Comparison of ENCODE assay signal across 8 mouse cellular contexts in genomic region chr9:21630673-21631072, GRCm38 (mm10). TPM values are rescaled to one million over a fixed set of nuclear protein-coding genes. Genes with fewer than 3 reads are reported as not detected.
A peak's percentile ranks its signal among the peaks of the same experiment; 100 is the strongest.
DNase-seq lines count a peak whose midpoint lies in the region; ATAC-seq and TF ChIP-seq lines count a peak whose summit lies in the region.

No protein-coding gene starts in this region.

- no peak overlapping the region for H3K9ac ChIP-seq in midbrain, embryonic 11.5 days (ENCODE audit: low read length)
- no peak overlapping the region for H3K9ac ChIP-seq in midbrain, embryonic 16.5 days (ENCODE audit: low read depth, low read length)

- TF ChIP-seq POLR2A in thymus, adult 2 months (IDR thresholded peaks at IDR 0.05; ENCODE audit: control insufficient read depth, extremely low read depth, insufficient read depth, low read length, poor library complexity): no peak

- H3K4me1 ChIP-seq in midbrain, embryonic 11.5 days (ENCODE audit: control insufficient read depth, insufficient read depth, low read length): no peaks in the 10 kb centered on the region
- H3K4me1 ChIP-seq in midbrain, embryonic 16.5 days (ENCODE audit: control insufficient read depth, insufficient read depth, low read length): no peaks in the 10 kb centered on the region
- H3K4me1 ChIP-seq in thymus, adult 2 months (replicated peaks; ENCODE audit: control insufficient read depth, insufficient read depth, low read length): peaks cover 9% of the 10 kb centered on the region

- H3K27ac ChIP-seq in midbrain, embryonic 11.5 days (ENCODE audit: low read depth, low read length): no peak overlapping the region
- H3K27ac ChIP-seq in midbrain, embryonic 16.5 days (ENCODE audit: low read length): no peak overlapping the region
- H3K27ac ChIP-seq in thymus, adult 2 months (ENCODE audit: control insufficient read depth, insufficient read depth, low read length): no peak overlapping the region

- no peak overlapping the region for H3K4me3 ChIP-seq in midbrain, embryonic 11.5 days (ENCODE audit: low read depth, low read length)
- no peak overlapping the region for H3K4me3 ChIP-seq in midbrain, embryonic 16.5 days (ENCODE audit: low read depth, low read length)
- H3K4me3 ChIP-seq in thymus, adult 2 months (ENCODE audit: control insufficient read depth, insufficient read depth, low read length): no peak overlapping the region

- WGBS in midbrain, embryonic 11.5 days: 89% methylated on average over 3 of the region's 3 CpGs
- 82% methylated on average over 3 of the region's 3 CpGs for WGBS in midbrain, embryonic 16.5 days
- whole genome bisulfite sequencing in thymus, adult 2 months: 67% methylated on average over 3 of the region's 3 CpGs

- no peak for TF ChIP-seq CTCF in thymus, adult 2 months (IDR thresholded peaks at IDR 0.05; ENCODE audit: borderline replicate concordance, control insufficient read depth, extremely low read depth, insufficient read depth, low read length, poor library complexity)

- H3K9me3 ChIP-seq in midbrain, embryonic 11.5 days (ENCODE audit: control insufficient read depth, low read length): no peaks in the 10 kb centered on the region
- H3K9me3 ChIP-seq in midbrain, embryonic 16.5 days (replicated peaks; ENCODE audit: control insufficient read depth, low read length, poor library complexity, severe bottlenecking): no peaks in the 10 kb centered on the region

- no peaks in the 10 kb centered on the region for H3K27me3 ChIP-seq in midbrain, embryonic 11.5 days (ENCODE audit: control insufficient read depth, insufficient read depth, low read length)
- H3K27me3 ChIP-seq in midbrain, embryonic 16.5 days (ENCODE audit: control insufficient read depth, insufficient read depth, low read depth, low read length): no peaks in the 10 kb centered on the region
- no peaks in the 10 kb centered on the region for H3K27me3 ChIP-seq in thymus, adult 2 months (ENCODE audit: control insufficient read depth, insufficient read depth, low read length)

- peak; percentile 46 to 75 for DNase-seq in adrenal gland, adult (ENCODE audit: inconsistent age in 2 of 2, low spot score in 1 of 2)
- no peak for DNase-seq in adrenal gland, adult 8-10 months
- DNase-seq in midbrain, embryonic 11.5 days (ENCODE audit: low spot score, missing footprints): peak; percentile 88
- peak; percentile 81 for DNase-seq in cerebellum, adult 9-10 months
- DNase-seq in induced T-regulatory cell, adult 2 months (ENCODE audit: low read depth): peak; percentile 69
- DNase-seq in lung, postnatal 10 days: peak; percentile 74
- DNase-seq in thymus, adult 2 months: peak; percentile 67

- no peak overlapping the region for H3K4me2 ChIP-seq in midbrain, embryonic 11.5 days
- no peak overlapping the region for H3K4me2 ChIP-seq in midbrain, embryonic 16.5 days (ENCODE audit: low read length)

- no peak for ATAC-seq in midbrain, embryonic 11.5 days (ENCODE audit: low FRiP score)
- no peak for ATAC-seq in midbrain, embryonic 16.5 days

- H3K36me3 ChIP-seq in midbrain, embryonic 11.5 days (ENCODE audit: control insufficient read depth, insufficient read depth, low read length): peaks cover 3% of the 10 kb centered on the region; the same call in 1 of the 2 replicates
- peaks cover 9% of the 10 kb centered on the region for H3K36me3 ChIP-seq in midbrain, embryonic 16.5 days (ENCODE audit: control insufficient read depth, insufficient read depth, low read length)
- peaks cover 30% of the 10 kb centered on the region for H3K36me3 ChIP-seq in thymus, adult 2 months (ENCODE audit: control insufficient read depth, insufficient read depth, low read length)

RNA-seq across cellular contexts. Expression of gene Smarca4, which starts 14.7 kb away (rescaled TPM):
- total RNA-seq in adrenal gland, adult 8-10 months (2022): 10 to 100 TPM; 78.6 to 92.0 (median 80.9) TPM
- 126 and 136 TPM in 2 replicates for polyA plus RNA-seq in midbrain, embryonic 11.5 days (2014; fragmentation: Nextera tagmentation; extraction: Ambion mirVana)
- 129 and 137 TPM in 2 replicates for polyA plus RNA-seq in midbrain, embryonic 16.5 days (2015; fragmentation: Nextera tagmentation; extraction: Ambion mirVana)
- polyA plus RNA-seq in thymus, adult 2 months (2012; rRNA removed): 156 and 191 TPM in 2 replicates

RNA-seq across cellular contexts. Expression of gene Yipf2, which starts 38.0 kb away (rescaled TPM):
- total RNA-seq in adrenal gland, adult 8-10 months (2022): 10 to 100 TPM; 33.2 to 52.0 (median 44.1) TPM
- polyA plus RNA-seq in midbrain, embryonic 11.5 days (2014; fragmentation: Nextera tagmentation; extraction: Ambion mirVana): 14.8 and 15.1 TPM in 2 replicates
- polyA plus RNA-seq in midbrain, embryonic 16.5 days (2015; fragmentation: Nextera tagmentation; extraction: Ambion mirVana): 24.9 and 26.9 TPM in 2 replicates
- polyA plus RNA-seq in thymus, adult 2 months (2012; rRNA removed): 47.1 and 50.6 TPM in 2 replicates

RNA-seq across cellular contexts. Expression of gene Timm29, which starts 38.2 kb away (rescaled TPM):
- total RNA-seq in adrenal gland, adult 8-10 months (2022): 10 to 100 TPM; 61.4 to 80.6 (median 69.3) TPM
- 57.9 and 59.9 TPM in 2 replicates for polyA plus RNA-seq in midbrain, embryonic 11.5 days (2014; fragmentation: Nextera tagmentation; extraction: Ambion mirVana)
- 58.6 and 59.0 TPM in 2 replicates for polyA plus RNA-seq in midbrain, embryonic 16.5 days (2015; fragmentation: Nextera tagmentation; extraction: Ambion mirVana)
- polyA plus RNA-seq in thymus, adult 2 months (2012; rRNA removed): 43.5 and 45.8 TPM in 2 replicates
